26 mouse cellular contexts compared by ENCODE assay signal in genomic region chr5:113115896-113116295, GRCm38 (mm10). TPM values are rescaled to one million over a fixed set of nuclear protein-coding genes. Genes with fewer than 3 reads are reported as not detected.
DNase-seq lines count a peak whose midpoint lies in the region; ATAC-seq and TF ChIP-seq lines count a peak whose summit lies in the region.
"Had no signal": no experiment of that assay in that cellular context is flagged by ENCODE, and none has a peak within 500 bp of the region (broad histone marks: within the 10 kb centered on the region; RNA-seq: fewer than 3 reads in every experiment).

No protein-coding gene starts in this region.

- peaks cover 9% of the 10 kb centered on the region for H3K79me2 ChIP-seq in heart, adult 2 months (replicated peaks; ENCODE audit: control insufficient read depth, insufficient read depth, low read length)

- TF ChIP-seq CTCF in heart, adult 2 months (IDR thresholded peaks at IDR 0.05), result no peak
- TF ChIP-seq CTCF in hindbrain, postnatal 0 days (IDR thresholded peaks at IDR 0.05; ENCODE audit: low read depth), result no peak
- TF ChIP-seq CTCF in E14TG2a.4 (conservative IDR thresholded peaks at IDR 0.05; ENCODE audit: low read length), result no peak
- TF ChIP-seq CTCF in bone marrow macrophage, adult 2 months (IDR thresholded peaks at IDR 0.05; ENCODE audit: low read depth, low read length), result no peak

- no peak for TF ChIP-seq EP300 in heart, adult 2 months (IDR thresholded peaks at IDR 0.05; ENCODE audit: insufficient read depth, low read depth, low read length)

- no peaks in the 10 kb centered on the region for H3K27me3 ChIP-seq in heart, embryonic 10.5 days (ENCODE audit: insufficient read depth, poor library complexity, severe bottlenecking)
- H3K27me3 ChIP-seq in heart, adult 2 months (ENCODE audit: control insufficient read depth, insufficient read depth, low read length), result no peaks in the 10 kb centered on the region
- H3K27me3 ChIP-seq in hindbrain, embryonic 13.5 days, result no peaks in the 10 kb centered on the region
- H3K27me3 ChIP-seq in hindbrain, postnatal 0 days (ENCODE audit: insufficient read depth, low read length), result no peaks in the 10 kb centered on the region
- no peaks in the 10 kb centered on the region for H3K27me3 ChIP-seq in E14TG2a.4 (ENCODE audit: insufficient read depth, low read length)
- H3K27me3 ChIP-seq: forebrain, embryonic 12.5 days; liver, embryonic 13.5 days; midbrain, embryonic 12.5 days; neural tube, embryonic 12.5 days had no signal

- H3K4me2 ChIP-seq in hindbrain, embryonic 13.5 days, result no peak overlapping the region
- no peak overlapping the region for H3K4me2 ChIP-seq in hindbrain, postnatal 0 days (ENCODE audit: low read depth, low read length)
- H3K4me2 ChIP-seq: forebrain, embryonic 12.5 days; liver, embryonic 13.5 days; lung, embryonic 14.5 days; midbrain, embryonic 12.5 days; neural tube, embryonic 12.5 days had no signal

- no peak for TF ChIP-seq POLR2A in heart, adult 2 months (IDR thresholded peaks at IDR 0.05; ENCODE audit: insufficient read depth, low read depth, low read length)
- no peak for TF ChIP-seq POLR2A in bone marrow macrophage, adult 2 months (IDR thresholded peaks at IDR 0.05; ENCODE audit: borderline replicate concordance, low read depth, low read length)

- peak overlapping the region; percentile 91 for H3K27ac ChIP-seq in heart, embryonic 10.5 days
- H3K27ac ChIP-seq in heart, adult 2 months, result no peak overlapping the region
- 0 out of 2 replicates have a peak overlapping the region, but pooled peaks have one; percentile 2 for H3K27ac ChIP-seq in hindbrain, embryonic 13.5 days
- no peak overlapping the region for H3K27ac ChIP-seq in hindbrain, postnatal 0 days
- H3K27ac ChIP-seq in bone marrow macrophage, adult 2 months (ENCODE audit: insufficient read depth, low read depth, low read length), result peak overlapping the region; percentile 99; the same call in 1 of the 2 replicates
- H3K27ac ChIP-seq: forebrain, embryonic 12.5 days; midbrain, embryonic 12.5 days; neural tube, embryonic 12.5 days had no signal

- H3K9me3 ChIP-seq in heart, embryonic 10.5 days, result no peaks in the 10 kb centered on the region
- H3K9me3 ChIP-seq in hindbrain, embryonic 13.5 days, result no peaks in the 10 kb centered on the region
- no peaks in the 10 kb centered on the region for H3K9me3 ChIP-seq in hindbrain, postnatal 0 days (ENCODE audit: low read length)
- no peaks in the 10 kb centered on the region for H3K9me3 ChIP-seq in E14TG2a.4 (ENCODE audit: low read length)
- H3K9me3 ChIP-seq: embryonic facial prominence, embryonic 10.5 days; forebrain, embryonic 12.5 days; liver, embryonic 13.5 days; midbrain, embryonic 12.5 days; neural tube, embryonic 12.5 days had no signal

- DNase-seq in heart, embryonic 10.5 days (ENCODE audit: low spot score), result no peak
- no peak for DNase-seq in heart, adult 2 months
- no peak for DNase-seq in hindbrain, postnatal 0 days (ENCODE audit: low spot score)
- no peak for DNase-seq in spleen, postnatal 36 days (ENCODE audit: low spot score in 2 of 2)
- DNase-seq: adrenal gland, adult 2 months; cerebellum, adult 8-10 months; gastrocnemius, postnatal 36 days; heart, postnatal 36 days; kidney, postnatal 14 days; left cerebral cortex, postnatal 4 days; liver, embryonic 13.5 days; lung, embryonic 14.5 days; lung, postnatal 36 days; right cerebral cortex, adult 18-20 months had no signal

- 55% methylated on average over 10 of the region's 10 CpGs for WGBS in heart, embryonic 10.5 days
- WGBS in heart, adult 2 months, result 90% methylated on average over 10 of the region's 10 CpGs
- WGBS in hindbrain, embryonic 13.5 days, result 55% methylated on average over 10 of the region's 10 CpGs
- WGBS in hindbrain, postnatal 0 days, result 70% methylated on average over 10 of the region's 10 CpGs

- intact Hi-C loops in heart, adult 2 months (cut with DNase I), result no loop called here

- peaks cover 92% of the 10 kb centered on the region for H3K4me1 ChIP-seq in heart, embryonic 10.5 days
- H3K4me1 ChIP-seq in heart, adult 2 months (ENCODE audit: control insufficient read depth, insufficient read depth, low read length), result peaks cover 23% of the 10 kb centered on the region
- peaks cover 45% of the 10 kb centered on the region for H3K4me1 ChIP-seq in hindbrain, embryonic 13.5 days (replicated peaks)
- 0 out of 2 replicates have a peak, but pooled peaks cover 2% of the 10 kb centered on the region for H3K4me1 ChIP-seq in hindbrain, postnatal 0 days (ENCODE audit: insufficient read depth, low read length)
- peaks cover 89% of the 10 kb centered on the region for H3K4me1 ChIP-seq in E14TG2a.4 (replicated peaks; ENCODE audit: low read depth, low read length)
- H3K4me1 ChIP-seq in bone marrow macrophage, adult 2 months (ENCODE audit: control insufficient read depth, insufficient read depth, low read length), result peaks cover 62% of the 10 kb centered on the region

- no peak for ATAC-seq in hindbrain, embryonic 13.5 days (ENCODE audit: low FRiP score)
- no peak for ATAC-seq in hindbrain, postnatal 0 days
- ATAC-seq: hindbrain, embryonic 16.5 days; intestine, postnatal 0 days had no signal

- no peak overlapping the region for H3K4me3 ChIP-seq in heart, embryonic 10.5 days
- no peak overlapping the region for H3K4me3 ChIP-seq in heart, adult 2 months
- no peak overlapping the region for H3K4me3 ChIP-seq in hindbrain, embryonic 13.5 days
- H3K4me3 ChIP-seq in hindbrain, postnatal 0 days (ENCODE audit: low read length), result no peak overlapping the region
- H3K4me3 ChIP-seq in E14TG2a.4 (replicated peaks; ENCODE audit: low read length), result peak overlapping the region; percentile 57
- no peak overlapping the region for H3K4me3 ChIP-seq in bone marrow macrophage, adult 2 months (ENCODE audit: insufficient read depth, low read length)
- H3K4me3 ChIP-seq: embryonic facial prominence, embryonic 10.5 days; forebrain, embryonic 12.5 days; liver, embryonic 13.5 days; midbrain, embryonic 12.5 days; neural tube, embryonic 12.5 days had no signal

- no peak overlapping the region for H3K9ac ChIP-seq in heart, adult 2 months (ENCODE audit: low read depth, low read length)
- H3K9ac ChIP-seq in hindbrain, embryonic 13.5 days, result no peak overlapping the region
- H3K9ac ChIP-seq in hindbrain, postnatal 0 days (replicated peaks; ENCODE audit: low read length), result no peak overlapping the region
- H3K9ac ChIP-seq: forebrain, embryonic 12.5 days; liver, embryonic 13.5 days; lung, embryonic 14.5 days; midbrain, embryonic 12.5 days; neural tube, embryonic 12.5 days had no signal

- H3K36me3 ChIP-seq in heart, embryonic 10.5 days, result no peaks in the 10 kb centered on the region
- no peaks in the 10 kb centered on the region for H3K36me3 ChIP-seq in heart, adult 2 months (ENCODE audit: control insufficient read depth, insufficient read depth, low read length)
- no peaks in the 10 kb centered on the region for H3K36me3 ChIP-seq in hindbrain, embryonic 13.5 days
- no peaks in the 10 kb centered on the region for H3K36me3 ChIP-seq in hindbrain, postnatal 0 days (ENCODE audit: insufficient read depth, low read length)
- no peaks in the 10 kb centered on the region for H3K36me3 ChIP-seq in E14TG2a.4 (ENCODE audit: insufficient read depth, low read length)
- H3K36me3 ChIP-seq: embryonic facial prominence, embryonic 10.5 days; forebrain, embryonic 12.5 days; liver, embryonic 13.5 days; midbrain, embryonic 12.5 days; neural tube, embryonic 12.5 days had no signal

RNA-seq across cellular contexts. Expression of gene Crybb3, which starts 34.5 kb away (rescaled TPM):
- 0.71 and 0.87 TPM in 2 replicates for polyA plus RNA-seq in heart, embryonic 10.5 days (2016; fragmentation: Nextera tagmentation; extraction: Ambion mirVana)
- 1 to 10 TPM in 1 of 2 experiments, under 1 TPM in 1; 0.68 to 1.5 TPM for total RNA-seq in heart, adult 2 months (2021)
- polyA plus RNA-seq in heart, adult 2 months (2012; rRNA removed), result 2.6 and 4.2 TPM in 2 replicates
- polyA plus RNA-seq in hindbrain, embryonic 13.5 days (2015; fragmentation: Nextera tagmentation; extraction: Ambion mirVana), result 0.31 and 0.68 TPM in 2 replicates
- 1.6 and 5.3 TPM in 2 replicates for total RNA-seq in hindbrain, postnatal 0 days (2014; rRNA removed)
- 2.3 and 2.6 TPM in 2 replicates for polyA plus RNA-seq in hindbrain, postnatal 0 days (2015; fragmentation: Nextera tagmentation; extraction: Ambion mirVana)
- not detected in 2 replicates for polyA plus RNA-seq in bone marrow macrophage, adult 2 months (2012; ENCODE audit: insufficient read depth, insufficient read length, missing spikeins)
- total RNA-seq: common myeloid progenitor, adult 5-6 weeks had no signal
- polyA plus RNA-seq: liver, embryonic 13.5 days had no signal

RNA-seq across cellular contexts. Expression of gene Crybb2, which starts 46.0 kb away (rescaled TPM):
- not detected in 2 replicates for polyA plus RNA-seq in heart, embryonic 10.5 days (2016; fragmentation: Nextera tagmentation; extraction: Ambion mirVana)
- not detected for total RNA-seq in heart, adult 2 months (2021)
- polyA plus RNA-seq in heart, adult 2 months (2012; rRNA removed), result not detected in 2 replicates
- polyA plus RNA-seq in hindbrain, embryonic 13.5 days (2015; fragmentation: Nextera tagmentation; extraction: Ambion mirVana), result not detected in 2 replicates
- total RNA-seq in hindbrain, postnatal 0 days (2014; rRNA removed), result not detected in 2 replicates
- polyA plus RNA-seq in hindbrain, postnatal 0 days (2015; fragmentation: Nextera tagmentation; extraction: Ambion mirVana), result not detected in 2 replicates
- not detected in 2 replicates for polyA plus RNA-seq in bone marrow macrophage, adult 2 months (2012; ENCODE audit: insufficient read depth, insufficient read length, missing spikeins)
- total RNA-seq: adrenal gland, adult 2 months; common myeloid progenitor, adult 5-6 weeks; gastrocnemius, postnatal 36 days; heart, postnatal 36 days; layer of hippocampus, adult 8-10 months; left cerebral cortex, adult 18-20 months; left cerebral cortex, postnatal 4 days had no signal
- polyA plus RNA-seq: adrenal gland, adult 2 months; embryonic facial prominence, embryonic 10.5 days; forebrain, embryonic 12.5 days; hindbrain, embryonic 16.5 days; intestine, postnatal 0 days; liver, embryonic 13.5 days; lung, embryonic 14.5 days; midbrain, embryonic 12.5 days; neural tube, embryonic 12.5 days had no signal

Comparison
In these comparisons a context has a peak if more than half of its experiments do, and no peak if none do; other contexts are left out.
1. H3K27ac ChIP-seq: peak in heart, embryonic 10.5 days (single experiment), hindbrain, embryonic 13.5 days (single experiment) and bone marrow macrophage, adult 2 months (single experiment); none in heart, adult 2 months (single experiment) and hindbrain, postnatal 0 days (single experiment).